Mouse (Mus musculus) right cerebral cortex, adult 18-20 months (tissue): ENCODE results near the gene Tsku.

Experiments
- DNase-seq: peaks from one replicate; pipeline ENCODE4 v3.0.0; 2022; ENCODE audit warnings: mixed read lengths

Gene Tsku

DNA sequence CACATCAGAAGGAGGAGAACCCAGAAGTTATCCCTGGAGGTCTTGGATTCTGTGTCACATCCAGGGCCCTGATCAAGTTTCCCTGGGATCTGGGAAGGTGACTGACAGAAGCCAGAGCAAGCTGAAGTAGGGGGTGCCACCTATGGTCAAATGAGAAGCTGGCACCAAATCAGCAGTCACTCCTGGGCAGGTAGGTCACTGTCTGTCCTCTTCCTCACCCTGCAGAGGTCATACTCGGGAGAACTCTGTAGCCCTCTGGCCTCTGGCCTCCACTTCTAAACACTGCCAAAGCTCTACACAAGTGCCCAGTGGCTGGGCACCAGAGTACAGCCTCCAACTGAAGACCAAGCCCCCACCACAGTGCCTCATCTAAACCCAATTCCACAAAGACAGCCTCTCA is 3.1 kb downstream of the Tsku start:
- DNase-seq = no peak

- no peak for DNase-seq
Observed at GRCm38 (mm10) chr7:98357324-98357723, 3.8 kb downstream of the Tsku start.

DNA sequence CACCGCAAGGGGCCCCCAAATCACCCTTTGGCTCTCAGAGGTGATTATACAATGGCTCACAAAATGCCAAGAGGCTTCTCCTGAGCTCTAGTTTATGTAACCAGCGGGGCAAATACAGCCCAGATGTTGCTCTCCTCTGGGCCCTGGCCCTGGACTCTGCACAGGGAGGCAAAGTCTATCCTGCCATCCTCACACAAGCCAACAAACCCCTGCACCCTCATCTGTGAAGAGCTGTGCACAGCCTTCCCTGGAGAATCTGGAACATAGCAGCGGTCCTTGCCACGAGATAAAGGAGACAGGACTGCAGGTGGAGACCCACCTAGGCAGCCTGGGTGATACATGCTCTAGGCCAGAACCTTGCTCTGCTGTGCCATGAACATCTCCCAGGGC is 6.2 kb downstream of the Tsku start:
- DNase-seq = no peak

DNA sequence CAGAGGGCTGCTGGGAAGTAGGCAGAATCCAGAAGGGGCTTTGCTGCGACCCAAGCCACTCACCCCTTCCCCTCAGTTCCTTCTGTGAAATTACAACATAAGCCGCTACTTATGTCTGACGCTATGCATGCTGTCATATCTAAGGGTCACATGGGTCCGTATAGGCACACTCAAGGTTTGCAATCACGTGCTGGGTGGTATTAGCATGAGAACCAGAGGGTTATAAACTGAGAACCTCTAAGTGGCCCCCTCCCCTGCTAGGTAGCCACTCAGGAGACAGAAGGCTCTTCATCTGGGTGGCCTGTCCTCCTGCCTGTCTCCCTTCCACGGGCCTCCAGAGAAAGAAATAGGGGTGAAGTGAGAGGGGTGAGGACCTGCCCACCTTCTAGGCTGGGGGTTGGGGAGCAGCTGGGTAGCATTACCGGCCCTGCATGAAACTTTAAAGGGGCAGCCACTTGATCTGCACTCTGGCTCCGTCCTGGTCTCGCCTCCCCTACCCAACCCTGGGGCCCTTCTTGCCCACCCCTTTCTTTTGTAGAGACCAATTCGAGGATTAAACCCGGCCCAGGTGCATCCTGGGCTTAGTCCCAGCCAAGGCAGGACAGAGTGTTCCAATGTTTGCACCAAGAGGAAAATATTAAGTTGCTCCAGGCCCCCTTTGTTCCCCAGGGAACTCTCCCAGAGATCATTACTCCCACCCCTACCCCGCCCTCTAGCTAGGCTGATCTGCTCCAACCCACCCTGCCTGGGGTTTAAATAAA is 6.8 kb downstream of the Tsku start:
- DNase-seq = no peak

DNA sequence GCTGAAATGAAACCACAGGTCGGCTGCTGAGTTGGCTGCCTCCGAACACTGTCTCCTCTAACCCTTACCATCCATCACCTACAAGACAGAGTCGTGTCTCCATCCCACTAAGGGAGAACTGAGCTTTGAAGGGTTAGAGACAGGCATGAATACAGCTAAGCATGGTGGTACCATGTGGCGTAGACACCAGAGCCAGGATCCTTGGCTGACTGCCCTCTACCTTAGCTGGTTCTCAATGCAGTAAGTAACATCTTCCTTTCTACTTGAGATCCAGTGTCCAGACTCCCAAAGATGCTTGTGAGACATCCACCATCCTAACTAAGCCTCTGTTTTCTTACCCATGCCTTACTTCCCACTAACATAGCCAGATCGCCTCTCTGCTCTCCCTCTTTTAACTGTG is 7.5 kb downstream of the Tsku start:
- DNase-seq = no peak

DNA sequence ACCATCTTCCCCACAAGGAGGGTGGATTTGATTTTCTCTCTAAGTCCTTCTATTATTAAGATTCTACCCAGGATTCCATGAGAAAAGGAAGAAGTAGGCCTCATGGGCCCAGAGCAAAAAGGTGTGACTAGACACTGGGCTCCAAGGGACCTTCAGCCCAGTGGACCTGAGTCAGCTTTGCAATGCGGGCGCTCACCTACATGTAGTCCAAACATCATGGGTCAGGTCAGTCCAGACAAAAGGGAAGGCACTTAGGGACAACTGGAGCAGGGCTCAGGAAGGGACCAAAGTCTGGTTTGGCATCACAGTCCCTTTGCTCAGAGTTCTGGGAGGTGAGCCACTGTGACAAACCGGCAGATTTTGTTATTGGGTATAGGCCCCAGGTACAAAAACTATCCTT is 9.6 kb downstream of the Tsku start:
- DNase-seq = no peak

GRCm38 (mm10) chr7:98349821-98350220 is 11.3 kb downstream of the Tsku start:
- DNase-seq = no peak

DNA sequence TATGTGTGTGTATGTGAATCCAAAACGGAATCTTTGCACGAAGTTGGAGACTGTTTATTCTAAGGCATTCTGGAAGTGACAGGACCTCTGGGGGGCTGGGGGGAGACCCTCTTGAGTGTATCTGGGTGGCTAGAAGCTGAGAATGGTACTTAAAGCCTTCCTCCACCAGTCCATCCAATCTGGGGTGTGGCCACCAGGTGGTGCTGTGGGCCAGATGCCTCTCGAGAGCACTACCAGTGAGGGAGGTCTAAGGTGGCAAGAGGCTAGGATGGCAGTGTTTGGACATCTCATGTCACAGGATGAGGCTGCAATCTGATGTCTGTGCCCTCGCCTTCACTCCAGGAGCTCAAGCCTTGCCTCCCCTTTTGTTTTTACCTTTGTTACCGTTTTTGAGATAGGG is 12.0 kb downstream of the Tsku start:
- DNase-seq = peak; percentile 71

GRCm38 (mm10) chr7:98348043-98348442 is 13.1 kb downstream of the Tsku start:
- DNase-seq = peak; percentile 50

DNA sequence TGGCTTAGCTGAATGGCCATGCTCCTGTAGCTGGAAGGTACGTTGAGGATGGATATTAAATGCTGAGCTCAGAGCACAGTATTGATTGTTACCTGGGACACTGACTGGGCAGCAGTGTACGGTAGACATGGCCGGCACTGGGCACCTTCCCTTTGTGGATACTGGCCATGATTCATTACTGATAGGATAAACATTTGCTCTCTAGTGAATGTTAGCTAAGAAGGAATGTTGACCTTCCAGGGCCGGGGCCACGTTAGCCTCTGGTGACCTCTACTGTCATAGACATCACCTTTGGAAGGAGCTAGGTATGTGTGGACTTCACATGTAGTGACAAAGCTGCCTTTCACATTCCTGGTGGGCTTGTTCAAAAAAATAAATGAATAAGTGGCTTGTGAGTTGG is 13.7 kb downstream of the Tsku start:
- DNase-seq = no peak

DNA sequence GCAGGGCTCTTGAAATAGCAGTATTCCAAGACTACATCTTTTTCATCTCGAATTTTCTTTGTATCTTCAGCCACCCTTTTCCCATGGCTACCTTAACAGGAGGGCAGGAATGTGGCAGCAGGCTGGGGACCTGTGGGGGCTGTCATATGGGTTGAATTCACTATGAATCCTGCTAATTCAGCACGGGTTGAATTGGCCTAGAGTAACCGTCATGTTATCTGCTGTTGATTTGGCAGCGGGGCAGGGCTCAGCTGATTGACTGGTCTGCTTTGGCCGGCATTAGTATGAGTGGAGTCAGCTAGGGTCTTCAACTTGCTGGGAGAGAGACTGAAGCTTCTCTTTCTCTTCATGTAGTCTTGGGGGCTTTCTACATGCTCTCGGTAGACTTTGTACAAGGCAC is 16.1 kb downstream of the Tsku start:
- DNase-seq = no peak

DNA sequence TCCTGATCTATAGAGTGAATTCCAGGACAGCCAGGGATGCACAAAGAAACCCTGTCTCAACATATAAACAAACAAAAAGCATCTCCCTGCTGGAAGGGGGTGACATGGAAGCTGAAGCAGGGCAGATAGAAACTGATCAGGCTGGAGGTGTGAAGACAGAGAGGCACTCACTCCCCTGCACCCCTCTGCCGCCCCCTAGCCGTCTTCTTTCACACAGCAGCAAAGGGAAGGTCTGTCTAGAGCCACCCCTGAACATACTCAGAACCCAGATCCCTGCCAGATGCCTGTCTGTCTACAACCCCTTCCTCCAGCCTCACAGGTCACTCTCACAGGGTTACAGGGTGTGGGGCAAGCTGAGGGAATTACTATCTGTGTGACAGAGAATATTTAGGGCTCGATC is 16.8 kb downstream of the Tsku start:
- no peak for DNase-seq

DNA sequence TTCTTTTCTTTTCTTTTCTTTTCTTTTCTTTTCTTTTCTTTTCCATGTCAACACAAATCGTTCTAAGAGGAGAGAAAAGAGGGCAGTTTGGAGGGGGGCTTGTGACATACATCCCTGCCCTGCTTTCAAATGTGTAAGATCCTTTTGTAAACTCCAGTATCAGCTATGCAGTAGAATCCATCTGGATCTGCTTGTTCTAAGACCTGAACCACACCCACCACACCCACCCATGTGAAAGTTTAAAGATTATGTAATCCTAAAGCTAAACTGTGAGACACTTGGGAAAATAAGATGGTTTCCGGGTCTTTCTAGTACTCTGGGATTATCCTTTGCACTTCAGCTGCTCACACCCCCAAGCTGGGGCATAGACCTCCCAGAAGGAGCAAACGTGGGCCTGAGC is 18.9 kb downstream of the Tsku start:
- no peak for DNase-seq

DNA sequence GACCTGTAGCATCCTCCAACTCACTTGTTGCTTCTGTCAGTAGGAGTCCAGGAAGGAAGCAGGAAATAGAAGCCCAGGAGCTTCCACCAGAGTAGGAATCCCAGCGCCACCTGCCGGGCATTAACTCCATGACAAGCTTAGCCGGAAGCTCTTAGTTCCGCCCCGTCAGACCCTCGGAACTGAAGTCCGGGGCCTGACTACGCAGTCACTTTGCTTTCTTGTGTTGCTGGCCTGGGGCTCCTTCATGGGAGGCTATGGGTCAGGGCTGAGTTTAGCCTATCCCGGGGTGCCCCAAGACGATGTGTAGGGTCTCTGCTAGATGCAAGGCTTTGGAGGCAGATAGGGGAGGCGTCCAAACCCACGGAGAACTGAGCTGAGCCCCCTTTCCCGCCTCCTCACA is 19.7 kb downstream of the Tsku start:
- DNase-seq = peak; percentile 74

DNA sequence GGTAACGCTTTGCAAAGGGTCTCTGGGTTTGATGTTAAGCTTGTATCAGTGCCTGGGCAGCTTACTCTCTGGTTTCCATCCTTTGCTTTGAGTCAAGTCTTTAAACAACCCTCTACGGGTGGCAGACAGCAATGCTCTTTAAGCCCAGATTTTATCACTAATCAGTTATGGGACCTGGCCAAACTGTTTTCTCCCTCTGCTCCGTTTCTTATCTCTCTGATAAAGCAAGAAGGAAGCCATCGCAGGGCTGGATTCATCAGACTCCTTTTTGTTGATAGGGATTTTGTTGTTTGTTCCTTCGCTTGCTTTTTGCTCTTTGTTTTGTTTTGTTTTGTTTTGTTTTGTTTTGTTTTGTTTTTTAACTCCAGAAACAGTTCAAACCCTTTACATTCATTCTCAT is 20.8 kb downstream of the Tsku start:
- no peak for DNase-seq

- no peak for DNase-seq
Observed at GRCm38 (mm10) chr7:98333987-98334386, 27.1 kb downstream of the Tsku start.

DNA sequence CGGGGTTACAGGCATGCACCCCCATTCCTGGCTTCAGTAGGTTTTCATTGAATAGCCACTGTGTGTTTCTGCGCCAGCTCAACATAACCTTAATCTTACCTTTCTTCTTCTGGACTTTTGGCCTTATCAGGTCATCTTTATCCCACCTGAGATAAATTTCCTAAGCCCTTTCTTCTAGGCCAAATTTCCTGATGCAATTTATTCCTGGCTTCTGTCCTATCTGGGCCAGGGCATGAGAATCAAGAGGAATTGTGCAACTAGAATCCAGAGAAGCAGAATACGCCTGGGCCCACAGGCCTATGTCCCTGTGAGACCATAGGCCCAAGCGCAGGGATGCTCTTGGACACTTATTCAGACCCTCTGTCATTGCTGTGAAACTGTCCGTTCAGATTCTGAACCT is 27.6 kb downstream of the Tsku start:
- DNase-seq = no peak

DNA sequence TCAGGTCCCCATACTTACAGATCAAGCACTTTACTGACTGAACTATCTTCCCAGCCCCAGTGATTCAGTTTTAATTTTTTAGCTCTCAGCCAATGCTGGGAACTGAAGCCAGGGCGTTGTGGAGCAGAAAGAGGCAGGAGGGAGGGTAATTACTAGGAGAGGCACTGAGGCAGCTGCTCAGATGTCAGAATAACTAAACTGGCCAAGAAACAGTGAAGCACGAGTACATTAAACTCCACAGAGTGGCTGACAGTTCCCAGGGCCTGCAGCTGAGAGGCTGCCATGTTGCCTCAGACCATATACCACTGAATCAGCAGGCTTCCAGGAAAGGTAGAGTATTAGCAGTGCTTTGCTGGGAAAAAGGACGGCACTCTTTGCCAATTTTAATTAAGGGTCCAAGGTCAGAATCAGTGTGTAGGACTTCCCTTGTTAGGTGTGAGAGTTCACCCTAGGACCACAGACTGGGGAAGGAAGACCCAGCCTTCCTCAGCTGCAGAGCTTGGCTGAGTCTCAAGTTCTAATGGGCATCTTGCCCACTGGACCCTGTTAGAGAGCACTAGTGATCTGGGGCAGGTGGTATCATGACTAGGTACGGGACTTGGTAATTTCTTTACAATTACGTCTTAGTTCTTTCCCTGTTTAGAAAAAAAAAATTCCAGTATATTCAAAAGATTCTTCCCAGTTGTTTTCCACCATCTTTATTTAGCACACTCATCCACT is 28.3 kb downstream of the Tsku start:
- DNase-seq = no peak

- no peak for DNase-seq
Observed at GRCm38 (mm10) chr7:98331932-98332331, 29.2 kb downstream of the Tsku start.

DNA sequence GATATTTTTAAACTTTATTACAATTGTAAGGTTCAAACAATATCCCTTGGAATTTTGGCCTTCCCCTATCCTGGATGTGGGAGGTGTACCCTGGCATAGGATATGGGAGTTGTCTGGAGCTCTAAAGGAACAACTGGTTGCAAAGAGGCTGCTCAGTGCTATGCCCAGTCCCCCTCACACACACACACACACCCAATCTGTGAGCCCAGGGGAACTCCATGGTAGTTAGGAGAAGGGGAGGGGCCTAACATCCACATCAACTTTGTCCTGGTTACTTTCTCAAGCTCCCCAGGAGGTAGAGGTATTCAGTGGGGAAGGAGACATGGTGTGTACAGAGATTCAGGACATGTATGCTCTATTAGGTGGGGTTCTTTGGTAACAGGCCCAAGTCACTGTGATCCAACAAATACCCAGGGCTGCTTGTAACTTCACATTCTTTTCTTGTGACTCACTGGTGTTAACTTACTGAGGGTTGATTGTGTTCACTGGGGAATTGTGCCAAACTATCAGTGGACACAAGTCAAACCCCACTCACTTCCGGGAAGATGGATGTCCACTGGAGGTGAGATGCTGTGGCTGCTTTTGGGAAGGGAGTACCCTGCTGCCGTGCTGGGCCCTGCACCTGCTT is 30.6 kb downstream of the Tsku start:
- no peak for DNase-seq

DNA sequence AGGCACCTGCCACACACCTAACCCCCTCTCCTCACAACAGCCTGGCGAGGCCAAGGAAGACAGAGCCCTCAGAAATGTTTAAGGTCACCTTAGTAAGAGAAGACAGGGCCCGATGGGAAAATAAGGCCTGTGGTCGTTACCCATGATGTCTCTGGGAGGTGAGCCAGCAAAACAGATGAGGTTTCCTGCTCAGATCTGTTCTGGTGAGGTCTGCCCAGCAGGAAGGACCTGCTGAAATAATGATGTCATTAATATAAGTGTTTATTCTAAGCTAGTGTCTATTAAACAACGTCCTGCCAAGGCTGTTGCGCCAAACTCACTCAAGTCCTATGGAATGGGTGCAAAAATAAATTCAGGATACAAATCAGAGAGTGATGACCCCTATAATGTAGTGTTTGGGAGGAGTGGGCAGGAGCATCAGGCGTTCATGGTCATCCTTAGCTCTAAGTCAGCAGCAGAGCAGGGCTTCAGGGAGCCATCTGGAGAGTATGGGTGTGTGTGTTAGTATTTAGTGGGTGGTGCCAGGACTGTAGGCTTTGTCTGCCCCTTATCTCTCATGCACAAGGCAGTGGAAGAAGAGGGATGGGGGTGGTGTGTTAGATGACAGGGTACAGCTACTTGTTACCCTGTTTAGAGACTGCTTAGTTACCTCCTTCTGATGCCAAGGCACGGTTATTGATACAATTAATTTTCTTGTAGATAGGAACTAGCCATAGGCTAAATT is 31.3 kb downstream of the Tsku start:
- DNase-seq = no peak

DNA sequence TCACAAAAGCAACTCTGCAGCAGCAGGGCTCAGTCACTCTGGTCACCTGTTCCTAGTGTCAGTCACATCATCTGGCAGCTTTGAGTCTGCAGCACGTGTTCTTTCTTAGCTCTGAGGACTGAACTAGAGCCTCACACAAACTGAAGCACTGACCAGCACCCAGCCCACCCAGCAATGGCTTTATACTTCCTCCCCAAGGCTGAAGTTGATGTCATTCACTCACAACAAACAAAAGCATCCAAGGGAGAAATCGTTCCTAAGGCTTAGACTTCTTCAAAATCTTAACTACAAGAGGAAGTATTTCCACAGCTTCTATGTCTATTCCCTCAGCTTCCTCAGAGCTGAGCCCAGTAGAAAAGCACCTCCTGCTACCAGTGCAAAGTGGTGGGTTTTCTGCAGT is 32.8 kb downstream of the Tsku start:
- DNase-seq = no peak

DNA sequence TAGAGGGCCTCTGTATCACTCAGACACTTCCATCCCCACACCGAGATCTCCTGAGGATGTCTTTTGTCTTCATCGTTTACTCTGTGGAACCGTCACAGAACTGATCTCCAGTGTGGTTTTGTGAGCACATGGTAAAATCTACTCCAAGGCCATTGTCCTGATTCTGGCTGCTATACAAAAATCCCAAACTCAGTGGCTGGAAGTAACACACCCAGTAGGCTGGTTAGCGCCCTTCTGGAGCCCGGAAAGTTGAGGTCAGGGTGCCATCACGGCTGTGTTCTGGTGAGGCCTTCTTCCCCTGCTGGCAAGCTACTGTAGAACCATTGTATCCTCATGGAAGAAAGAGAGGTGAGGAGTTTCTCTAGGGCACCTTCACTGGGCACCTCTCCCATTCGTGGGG is 35.1 kb downstream of the Tsku start:
- no peak for DNase-seq

DNA sequence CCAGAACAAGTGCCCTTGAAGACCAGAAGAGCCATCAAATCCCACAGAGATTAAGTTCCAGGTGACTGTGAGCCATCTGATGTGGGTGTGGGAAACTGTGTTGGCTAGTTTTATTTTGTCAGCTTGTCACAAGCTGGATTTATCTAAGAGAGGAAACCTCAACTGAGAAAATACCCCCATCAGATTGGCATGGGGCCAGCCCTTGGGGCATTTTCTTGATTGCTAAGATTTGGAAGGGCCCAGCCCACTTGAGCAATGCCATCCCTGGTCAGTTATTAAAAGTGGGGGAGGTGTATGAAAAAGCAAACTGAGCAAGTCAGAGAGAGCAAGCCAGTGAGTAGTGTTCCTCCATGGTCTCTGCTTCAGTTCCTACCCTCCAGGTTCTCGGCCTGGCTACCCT is 36.9 kb downstream of the Tsku start:
- no peak for DNase-seq
